Mouse (Mus musculus) heart, adult 11 months (tissue): ENCODE results near the gene Atp6v1g2.

ENCODE experiments used
- DNase-seq: peaks from one replicate; pipeline ENCODE4 v3.0.0; 2022

Gene Atp6v1g2

DNA sequence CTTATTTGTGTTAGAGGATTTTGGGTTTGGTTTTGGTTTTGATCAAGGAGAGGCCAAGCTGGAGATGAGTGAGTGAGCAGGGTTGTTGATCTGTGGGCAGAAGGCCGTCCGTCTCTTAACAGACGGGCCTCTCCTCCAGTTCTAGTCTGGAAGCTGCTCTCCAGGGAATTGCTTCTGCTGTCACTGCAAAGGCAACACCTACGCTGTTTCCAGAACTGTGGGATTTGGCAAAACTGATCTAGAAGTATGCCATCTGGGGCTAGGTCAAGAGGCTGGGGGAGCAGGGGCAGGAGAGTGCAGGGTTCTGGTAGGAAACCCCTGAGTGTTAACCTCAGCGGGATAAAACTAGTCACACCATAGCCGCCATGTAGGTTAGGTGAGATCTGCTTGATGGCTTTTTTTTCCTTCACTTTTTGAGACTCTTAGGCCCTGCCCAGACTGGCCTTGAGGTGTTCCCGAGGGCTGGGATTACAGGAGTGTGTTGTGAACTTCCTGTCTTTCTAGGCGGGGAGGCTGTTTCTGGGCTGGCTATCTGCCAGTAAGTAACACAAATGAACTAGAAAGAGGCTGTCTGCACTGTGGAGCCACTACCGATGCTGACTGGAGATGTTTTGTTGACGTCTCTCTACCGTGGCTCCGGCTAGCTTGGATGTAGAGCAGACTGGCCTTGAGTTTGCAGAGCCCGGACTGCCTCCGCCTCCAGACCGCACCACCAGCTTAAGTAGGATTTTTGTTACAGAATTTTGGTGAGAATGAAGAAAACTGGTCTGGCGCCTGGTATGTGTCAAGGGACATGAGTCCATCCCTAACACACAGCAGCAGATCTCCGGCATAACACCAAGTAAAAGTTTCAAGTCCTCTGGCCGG is at the start of gene Atp6v1g2:
TSS of gene Atp6v1g2 (plus strand) at position 547 of the 867 bp plus-strand sequence.
- DNase-seq, result peak; percentile 96

DNA sequence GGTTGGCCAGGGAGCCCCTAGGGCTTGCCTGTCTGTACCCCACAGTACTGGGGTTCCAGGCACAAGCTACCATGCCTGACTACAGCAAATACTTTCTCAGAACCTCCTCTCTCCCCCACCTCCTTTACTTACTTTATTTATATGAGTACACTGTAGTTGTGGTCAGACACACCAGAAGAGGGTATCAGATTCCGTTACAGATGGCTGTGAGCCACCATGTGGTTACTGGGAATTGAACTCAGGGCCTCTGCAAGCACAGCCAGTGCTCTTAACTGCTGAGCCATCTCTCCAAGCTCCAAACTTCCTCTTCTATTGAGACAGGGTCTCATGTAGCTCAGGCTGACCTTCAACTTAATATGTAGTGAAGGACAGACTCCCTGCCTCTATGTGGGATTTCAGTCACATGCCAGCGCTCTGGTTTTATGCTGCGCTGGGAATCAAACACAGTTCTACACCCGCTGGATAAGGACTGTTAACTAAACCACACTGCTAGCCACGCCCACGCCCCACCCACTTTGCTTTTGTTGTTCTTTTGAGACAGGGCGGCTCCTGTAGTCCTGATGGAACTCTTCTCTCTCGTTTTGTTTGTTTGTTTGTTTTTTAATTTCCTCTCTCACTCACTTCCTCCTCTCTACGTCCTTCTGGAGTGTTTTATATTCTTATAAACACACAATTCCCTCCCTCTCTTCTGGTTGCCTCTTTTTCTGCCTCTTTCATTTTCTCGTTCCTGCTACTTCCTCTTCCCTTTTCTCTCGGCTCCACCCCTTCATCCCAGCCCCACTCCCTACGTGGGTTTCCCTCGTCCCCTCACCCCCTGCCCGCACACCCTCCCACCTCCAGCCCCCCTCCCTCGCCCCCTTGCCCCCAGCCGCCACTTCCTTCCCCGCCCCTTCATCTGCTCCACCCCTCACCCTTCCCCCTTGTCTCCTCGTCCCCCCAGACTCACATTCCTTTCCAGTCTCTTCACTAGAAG is 47.5 kb upstream of the Atp6v1g2 start:
- DNase-seq, result peak; percentile 98

DNA sequence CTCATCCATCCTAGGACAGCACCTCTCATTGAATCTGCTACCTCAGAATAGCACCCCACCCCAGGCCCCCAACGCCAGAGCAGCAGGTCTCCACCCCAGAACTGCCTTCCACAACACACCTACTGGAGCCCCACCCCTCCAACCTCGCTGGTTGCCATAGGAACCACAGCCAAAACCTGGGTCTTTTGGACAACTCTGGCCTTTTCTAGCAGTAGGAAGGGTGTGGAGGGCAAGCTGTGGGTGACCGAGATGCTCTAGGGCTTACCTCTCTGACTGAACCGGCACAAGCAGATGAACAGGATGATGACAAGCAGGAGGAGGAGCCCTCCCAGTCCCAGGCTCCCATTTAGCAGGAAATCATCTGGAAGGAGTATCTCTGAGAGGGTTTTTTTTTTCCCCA is 46.8 kb upstream of the Atp6v1g2 start:
- DNase-seq, result peak; percentile 96

DNA sequence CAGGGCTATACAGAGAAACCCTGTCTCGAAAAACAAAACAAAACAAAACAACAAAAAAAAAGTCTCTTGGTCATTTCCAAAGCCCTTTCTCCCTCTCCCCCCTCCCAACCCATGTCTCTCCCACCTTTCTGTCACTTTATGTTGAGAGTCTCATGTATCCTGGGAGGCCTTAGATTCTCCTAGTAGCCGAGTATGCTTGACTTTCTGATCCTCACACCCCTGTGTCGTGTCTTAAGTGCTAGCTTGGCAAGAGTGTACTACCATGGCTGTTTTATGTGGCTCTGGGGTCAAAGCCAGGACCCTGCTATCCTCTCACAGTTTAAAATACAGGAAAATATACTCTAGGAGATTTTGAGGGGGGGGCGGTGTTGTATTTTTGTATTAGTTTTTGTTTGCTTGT is 46.1 kb upstream of the Atp6v1g2 start:
- DNase-seq, result no peak

DNA sequence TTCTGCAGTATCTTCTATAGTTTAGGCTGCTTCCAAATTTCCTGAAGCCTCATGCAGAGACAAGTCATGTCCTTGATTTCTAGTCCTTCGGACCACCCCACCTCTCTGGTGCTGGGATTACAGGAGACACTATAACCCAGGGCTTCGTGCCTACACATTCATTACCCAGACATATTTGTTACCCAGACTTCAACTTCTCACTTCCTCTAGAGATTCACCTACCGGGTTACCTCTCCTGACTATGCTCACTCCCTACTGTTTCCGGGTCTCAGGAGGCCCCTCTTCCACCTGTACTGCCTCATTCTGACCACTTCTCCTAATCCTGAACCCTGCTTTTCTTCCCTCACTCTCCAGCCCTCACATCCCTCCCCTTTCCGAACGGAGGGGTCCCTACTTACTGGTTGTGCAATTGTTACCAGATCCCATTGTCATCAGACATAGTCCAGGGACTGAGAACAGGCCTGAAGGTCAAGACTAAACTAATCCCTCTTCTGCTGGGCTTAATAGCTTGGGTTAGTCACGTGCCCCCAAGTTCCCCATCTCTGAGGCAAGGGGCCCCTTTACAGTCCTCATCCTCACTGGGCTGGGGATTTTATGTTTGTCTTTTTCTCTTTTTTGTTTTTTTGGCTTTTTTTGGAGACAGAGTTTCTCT is 45.4 kb upstream of the Atp6v1g2 start, which contains the start of gene Lst1:
TSS of gene Lst1 (minus strand) at position 481 of the 652 bp plus-strand sequence.
- DNase-seq, result peak; percentile 93

DNA sequence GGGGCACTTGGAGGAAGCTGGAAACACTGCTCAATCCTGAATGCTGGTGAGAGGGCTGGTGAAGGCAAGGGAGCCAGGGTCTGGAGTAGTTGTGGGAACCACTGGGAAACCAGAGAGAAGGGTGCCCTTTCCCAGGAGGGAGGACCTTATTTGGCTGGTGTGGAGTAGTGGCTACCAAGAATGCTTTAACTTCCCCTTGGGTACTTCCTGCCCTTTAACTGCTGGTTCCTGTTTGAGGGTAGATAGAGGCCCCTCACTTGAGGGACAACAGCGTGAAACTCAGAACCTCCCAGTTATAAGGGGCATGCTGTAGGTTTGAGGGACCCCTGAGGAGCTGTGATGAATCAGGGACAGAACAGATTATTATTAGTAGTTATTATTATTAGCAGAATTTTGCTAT is 44.3 kb upstream of the Atp6v1g2 start:
- peak; percentile 94 for DNase-seq

DNA sequence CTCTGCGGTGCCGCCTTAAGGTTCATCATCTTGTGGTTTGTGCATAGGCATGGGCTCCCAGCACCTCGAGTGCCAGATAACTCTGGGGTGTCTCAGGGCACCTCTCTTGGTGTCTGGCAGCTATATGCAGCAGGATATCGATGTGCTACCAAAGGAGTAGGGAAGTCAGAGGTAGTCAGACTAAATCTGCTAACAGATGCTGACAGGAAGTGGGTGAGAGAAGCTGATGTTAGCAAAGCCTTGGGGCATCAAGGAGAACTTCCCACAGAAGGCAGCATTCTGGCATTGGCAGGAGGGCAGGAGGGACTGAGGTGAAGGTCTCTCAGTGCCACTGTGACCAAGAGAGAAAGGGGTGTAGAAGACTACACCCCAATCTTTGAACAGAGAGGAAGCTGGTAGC is 43.4 kb upstream of the Atp6v1g2 start:
- no peak for DNase-seq

DNA sequence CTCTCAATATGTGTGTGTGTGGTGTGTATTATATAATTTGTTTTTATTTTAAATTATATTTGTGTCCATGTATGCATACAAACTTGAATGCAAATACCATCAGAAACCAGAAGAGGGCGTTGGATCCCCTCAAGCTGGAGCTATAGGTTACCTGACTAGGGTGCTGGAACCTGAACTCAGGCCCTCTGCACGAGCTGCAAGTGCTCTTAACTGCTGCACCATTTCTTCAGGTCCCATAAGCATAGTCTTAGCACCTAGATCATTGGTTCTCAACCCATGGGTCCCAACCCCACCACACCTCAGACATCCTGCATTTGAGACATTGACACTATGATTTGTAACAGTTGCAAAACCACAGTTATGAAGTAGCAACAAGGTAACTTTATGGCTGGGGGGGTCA is 41.7 kb upstream of the Atp6v1g2 start:
- no peak for DNase-seq

DNA sequence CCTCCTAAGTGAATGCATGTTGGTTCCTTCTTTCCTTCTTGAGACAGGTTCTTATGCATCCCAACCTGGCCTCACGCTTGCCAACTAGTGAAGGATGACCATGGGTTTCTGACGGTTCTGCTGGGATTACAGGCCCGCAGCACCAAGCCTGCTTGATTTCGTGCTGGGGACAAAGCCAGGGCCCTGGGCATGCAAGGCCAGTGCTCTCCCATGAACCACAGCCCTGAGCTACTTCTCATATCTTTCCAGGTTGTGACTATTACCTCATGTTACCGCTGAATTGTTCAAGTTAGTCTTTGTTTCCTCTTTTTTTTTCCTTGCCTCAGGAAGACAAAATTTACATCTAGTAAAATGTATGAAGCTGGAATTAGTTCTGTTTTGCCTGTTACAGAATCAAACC is 40.5 kb upstream of the Atp6v1g2 start:
- no peak for DNase-seq

DNA sequence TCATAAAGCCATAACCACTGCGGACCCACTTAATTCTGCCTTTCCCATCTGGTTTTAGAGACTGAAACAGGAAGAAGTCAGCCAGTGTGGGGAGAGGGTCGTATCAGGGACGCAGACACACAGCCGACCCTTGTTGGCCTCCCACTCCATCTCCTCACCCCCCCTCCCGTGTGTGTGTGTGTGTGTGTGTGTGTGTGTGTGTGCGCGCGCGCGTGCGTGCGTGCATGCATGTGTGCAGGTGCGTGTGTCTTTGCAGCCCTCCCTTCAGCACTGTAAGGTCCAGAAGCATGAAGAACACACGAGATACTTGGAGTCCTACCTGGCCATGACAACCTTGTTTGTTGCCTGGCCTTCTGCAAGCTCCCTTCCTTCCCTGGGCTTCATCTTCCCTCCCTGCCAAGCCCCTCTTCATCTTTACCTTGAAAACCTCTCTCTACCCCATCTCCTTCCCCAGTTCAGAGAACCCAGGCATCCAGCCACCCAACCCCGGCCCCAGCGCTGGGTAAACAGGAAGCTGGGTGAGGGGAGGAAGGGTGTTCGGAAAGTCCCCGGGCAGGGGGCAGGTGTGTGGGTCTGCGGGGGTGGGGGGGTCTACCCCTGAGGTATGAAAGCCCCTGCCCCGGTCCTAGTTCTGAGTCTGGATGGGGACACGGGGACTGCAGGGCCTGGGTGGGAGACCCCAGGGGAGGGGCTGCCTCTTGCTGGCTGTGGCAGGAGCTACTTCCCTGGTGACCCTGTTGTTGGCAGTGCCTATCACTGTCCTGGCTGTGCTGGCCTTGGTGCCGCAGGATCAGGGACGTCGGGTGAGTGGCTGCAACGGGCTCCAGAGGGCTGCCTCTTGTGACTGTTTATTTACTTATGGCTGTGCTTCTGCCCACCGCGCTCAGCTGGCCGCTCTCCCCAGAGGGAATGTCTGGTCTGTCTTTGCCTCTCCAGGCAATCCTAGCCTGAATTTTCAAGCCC is 39.3 kb upstream of the Atp6v1g2 start, which contains the start of gene Ltb:
TSS of gene Ltb (plus strand) at position 559 of the 963 bp plus-strand sequence.
- peak; percentile 95 for DNase-seq

DNA sequence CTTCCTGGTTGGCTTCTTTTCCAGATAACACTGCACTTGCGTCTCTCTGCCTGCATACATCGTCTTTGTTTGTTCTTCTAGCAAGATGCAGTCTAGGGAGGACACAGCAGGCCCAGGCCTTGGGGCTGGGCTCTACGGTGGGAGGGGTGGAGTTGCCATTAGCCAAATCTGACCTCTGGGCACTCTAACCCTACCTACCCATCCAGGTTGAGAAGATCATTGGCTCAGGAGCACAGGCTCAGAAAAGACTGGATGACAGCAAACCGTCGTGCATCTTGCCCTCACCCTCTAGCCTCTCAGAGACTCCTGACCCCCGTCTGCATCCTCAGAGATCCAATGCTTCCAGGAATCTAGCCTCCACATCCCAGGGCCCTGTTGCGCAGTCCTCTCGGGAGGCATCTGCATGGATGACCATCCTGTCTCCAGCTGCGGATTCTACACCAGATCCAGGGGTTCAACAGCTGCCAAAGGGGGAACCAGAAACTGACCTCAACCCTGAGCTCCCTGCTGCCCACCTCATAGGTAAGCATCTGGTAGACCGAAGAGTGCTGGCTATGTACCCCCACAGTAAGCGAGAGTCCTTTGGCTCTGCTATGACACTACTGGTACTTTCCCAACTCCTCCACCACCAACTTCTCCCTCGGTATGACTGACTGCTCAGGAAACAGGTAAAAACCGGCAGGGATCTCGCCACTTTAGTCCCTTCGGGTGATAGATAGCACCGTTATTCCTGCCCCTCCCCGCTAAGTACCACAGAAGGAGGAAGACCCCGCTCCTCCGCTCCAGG is 38.4 kb upstream of the Atp6v1g2 start:
- DNase-seq, result no peak

DNA sequence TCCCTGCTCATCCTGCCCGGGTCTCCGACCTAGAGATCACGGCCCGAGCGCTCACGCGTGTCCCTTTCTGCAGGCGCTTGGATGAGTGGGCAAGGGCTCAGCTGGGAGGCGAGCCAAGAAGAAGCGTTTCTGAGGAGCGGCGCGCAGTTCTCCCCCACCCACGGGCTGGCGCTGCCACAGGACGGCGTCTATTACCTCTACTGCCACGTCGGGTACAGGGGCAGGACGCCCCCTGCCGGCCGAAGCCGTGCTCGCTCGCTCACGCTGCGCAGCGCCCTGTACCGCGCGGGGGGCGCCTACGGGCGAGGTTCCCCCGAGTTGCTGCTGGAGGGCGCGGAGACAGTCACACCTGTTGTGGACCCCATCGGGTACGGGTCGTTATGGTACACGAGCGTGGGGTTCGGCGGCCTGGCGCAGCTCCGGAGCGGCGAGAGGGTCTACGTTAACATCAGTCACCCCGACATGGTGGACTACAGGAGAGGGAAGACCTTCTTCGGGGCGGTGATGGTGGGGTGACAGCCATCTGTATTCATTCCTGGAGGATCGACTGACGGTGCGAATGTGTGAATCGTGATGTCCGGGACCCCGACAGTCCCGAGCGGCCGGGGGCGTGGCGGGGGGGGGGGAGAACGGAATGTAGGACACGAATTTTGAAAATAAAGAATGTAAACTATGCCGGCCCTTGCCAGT is 37.7 kb upstream of the Atp6v1g2 start:
- peak; percentile 98 for DNase-seq

DNA sequence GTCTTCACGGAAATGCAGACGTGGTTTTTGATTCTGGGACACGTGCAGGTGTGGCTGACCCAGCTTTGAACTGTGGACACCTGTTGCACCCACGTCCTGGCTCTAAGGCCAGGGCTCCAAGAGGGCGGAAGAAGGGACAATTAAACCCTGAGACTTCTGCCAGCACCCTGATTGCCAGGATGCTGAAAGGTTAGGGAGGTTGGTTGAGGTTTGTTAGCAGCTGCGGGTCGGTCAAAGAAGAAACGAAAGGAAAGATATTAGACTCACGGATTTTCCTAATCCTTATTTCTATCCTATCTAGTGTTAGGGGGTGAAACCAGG is 37.2 kb upstream of the Atp6v1g2 start:
- peak; percentile 88 for DNase-seq

DNA sequence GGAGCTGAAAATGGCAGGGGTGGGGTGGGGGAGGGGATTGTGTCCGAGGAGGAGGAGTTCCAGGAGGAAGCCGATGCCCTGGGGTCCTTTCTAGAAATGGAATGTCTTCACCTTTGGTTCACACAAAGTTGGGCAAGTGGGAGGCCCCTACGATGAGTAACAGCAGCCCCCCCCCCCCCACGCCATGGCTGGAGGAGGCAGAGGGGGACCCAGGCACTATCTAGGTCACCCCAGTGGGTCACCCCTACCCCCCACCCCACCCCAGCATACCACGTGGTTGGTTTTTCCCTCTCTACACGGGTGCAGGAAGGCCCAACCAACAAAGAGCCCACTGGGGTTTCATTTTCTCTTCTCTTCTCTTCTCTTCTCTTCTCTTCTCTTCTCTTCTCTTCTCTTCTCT is 36.3 kb upstream of the Atp6v1g2 start:
- no peak for DNase-seq

DNA sequence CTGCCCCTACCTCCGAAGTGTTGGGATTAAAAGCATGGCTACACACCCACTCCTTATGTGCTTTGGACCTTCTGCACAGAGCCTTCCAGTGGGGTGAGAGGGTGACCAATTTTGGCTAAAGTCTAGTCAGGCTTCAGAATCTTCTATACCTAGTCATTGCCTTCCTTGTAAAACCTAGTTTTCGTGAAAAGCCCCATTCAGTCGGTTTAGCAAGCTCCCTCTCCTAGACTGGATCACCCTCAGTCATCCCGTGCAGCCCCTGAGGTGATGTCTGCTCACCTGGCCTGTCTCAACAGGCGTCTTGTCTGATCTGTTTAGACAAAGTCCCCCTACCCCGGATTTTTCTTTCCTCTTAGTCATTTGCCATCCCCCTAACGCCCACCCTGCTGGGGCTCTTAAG is 35.4 kb upstream of the Atp6v1g2 start:
- DNase-seq, result no peak

DNA sequence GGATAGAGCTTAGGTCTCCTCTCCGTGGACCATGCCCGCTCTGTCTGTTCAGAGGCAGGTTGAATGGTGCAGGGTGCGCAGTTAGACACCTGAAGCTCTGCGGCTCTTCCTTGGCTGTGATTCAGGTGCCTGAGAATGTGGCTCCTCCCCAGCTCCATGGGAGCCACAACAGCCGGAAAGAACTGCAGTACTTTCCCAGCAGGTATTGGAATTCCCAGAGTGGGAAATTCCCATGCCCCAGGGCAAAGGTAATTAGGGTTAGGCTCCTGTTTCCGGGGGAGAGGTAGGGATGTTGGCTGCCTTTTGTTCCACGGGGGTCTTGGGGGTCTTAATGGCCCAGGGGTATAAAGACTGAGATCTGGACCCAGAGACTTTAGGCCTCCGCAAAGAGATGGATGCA is 34.5 kb upstream of the Atp6v1g2 start:
- peak; percentile 88 for DNase-seq

DNA sequence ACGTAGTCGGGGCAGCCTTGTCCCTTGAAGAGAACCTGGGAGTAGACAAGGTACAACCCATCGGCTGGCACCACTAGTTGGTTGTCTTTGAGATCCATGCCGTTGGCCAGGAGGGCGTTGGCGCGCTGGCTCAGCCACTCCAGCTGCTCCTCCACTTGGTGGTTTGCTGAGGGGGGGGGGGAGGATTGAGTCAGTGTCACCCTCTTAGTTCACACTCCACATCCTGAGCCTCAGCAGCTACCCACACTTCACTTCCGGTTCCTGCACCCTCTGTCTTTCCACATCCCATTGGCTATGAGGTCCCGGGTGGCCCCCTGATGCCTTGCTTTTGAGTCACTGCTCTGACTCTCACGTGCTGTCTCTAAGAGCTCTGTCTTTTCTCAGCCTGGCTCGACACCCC is 33.1 kb upstream of the Atp6v1g2 start:
- peak; percentile 97 for DNase-seq

DNA sequence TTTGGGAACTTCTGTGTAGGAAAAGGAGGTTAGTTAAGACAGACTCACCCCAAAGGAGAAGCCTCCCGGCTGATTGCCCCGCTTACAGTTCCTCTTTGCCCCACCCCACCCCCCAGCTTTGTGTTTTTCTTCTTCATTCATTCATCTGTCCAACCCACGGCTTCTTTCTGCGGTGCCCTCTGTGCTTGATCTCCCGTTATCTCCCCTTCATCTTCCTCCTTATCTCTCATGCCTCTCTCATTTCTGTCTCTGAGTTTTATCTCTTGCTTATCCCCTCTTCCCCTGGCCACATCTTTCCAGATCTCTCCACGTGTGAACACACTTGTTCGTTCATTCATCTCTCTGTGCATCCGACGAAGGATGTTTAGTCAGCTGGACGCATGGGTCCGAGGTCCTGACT is 32.3 kb upstream of the Atp6v1g2 start:
- DNase-seq, result peak; percentile 91

DNA sequence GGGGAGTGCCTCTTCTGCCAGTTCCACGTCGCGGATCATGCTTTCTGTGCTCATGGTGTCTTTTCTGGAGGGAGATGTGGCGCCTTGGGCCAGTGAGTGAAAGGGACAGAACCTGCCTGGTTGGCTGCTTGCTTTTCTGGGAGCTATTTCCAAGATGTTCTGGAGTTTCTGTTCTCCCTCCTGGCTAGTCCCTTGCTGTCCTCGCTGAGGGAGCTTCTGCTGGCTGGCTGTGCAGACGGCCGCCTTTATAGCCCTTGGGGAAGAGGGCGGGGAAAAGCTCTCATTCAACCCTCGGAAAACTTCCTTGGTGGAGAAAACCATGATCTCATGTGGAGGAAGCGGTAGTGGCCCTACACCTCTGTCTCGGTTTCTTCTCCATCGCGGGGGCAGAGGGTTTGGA is 31.7 kb upstream of the Atp6v1g2 start, which contains the start of gene Tnf:
TSS of gene Tnf (minus strand) at position 221 of the 400 bp plus-strand sequence.
- peak; percentile 99 for DNase-seq

DNA sequence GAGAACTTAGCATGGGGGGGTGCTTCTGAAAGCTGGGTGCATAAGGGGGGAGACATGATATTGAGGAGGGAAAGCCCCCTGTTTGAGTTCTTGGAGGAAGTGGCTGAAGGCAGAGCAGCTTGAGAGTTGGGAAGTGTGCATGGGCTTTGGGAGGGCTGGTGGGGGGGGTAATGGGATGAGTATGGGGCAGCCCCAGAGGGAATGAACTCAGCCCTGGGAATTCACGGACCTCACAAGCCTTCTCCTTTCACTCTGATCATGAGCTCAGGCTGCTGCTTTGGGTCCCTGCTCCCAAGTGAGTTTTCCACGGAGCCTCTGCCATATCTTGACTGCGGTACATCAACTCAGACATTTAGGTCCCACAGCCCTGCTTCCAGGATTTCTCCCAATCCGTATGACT is 31.0 kb upstream of the Atp6v1g2 start:
- peak; percentile 91 for DNase-seq
